Mouse (Mus musculus): ENCODE data around the gene Schip1. TPM values are rescaled to one million over a fixed set of nuclear protein-coding genes. Genes with fewer than 3 reads are reported as not detected.

Gene Schip1
- polyA plus RNA-seq, 1 experiment from 2014 or later: 27.6 TPM

- no peak overlapping the region for H3K27ac ChIP-seq (replicated peaks)
- TF ChIP-seq CTCF (IDR thresholded peaks at IDR 0.05; ENCODE audit: low read depth): no peak
- no peak for TF ChIP-seq EP300 (optimal IDR thresholded peaks at IDR 0.05)
- no peaks in the 10 kb centered on the region for H3K9me3 ChIP-seq (ENCODE audit: control insufficient read depth, low read length)
- H3K36me3 ChIP-seq (ENCODE audit: control insufficient read depth, insufficient read depth, low read length): no peaks in the 10 kb centered on the region
- no peaks in the 10 kb centered on the region for H3K4me1 ChIP-seq (replicated peaks; ENCODE audit: control insufficient read depth, insufficient read depth)
- H3K27me3 ChIP-seq (ENCODE audit: control insufficient read depth, insufficient read depth, low read length): no peaks in the 10 kb centered on the region
- no peak for ATAC-seq (ENCODE audit: low FRiP score, low TSS enrichment)
- no peak overlapping the region for H3K4me3 ChIP-seq (ENCODE audit: low read depth, low read length)
- no peak overlapping the region for H3K4me2 ChIP-seq (replicated peaks; ENCODE audit: low read depth)
- H3K9ac ChIP-seq (ENCODE audit: low read length): no peak overlapping the region
- DNase-seq (ENCODE audit: low spot score): no peak
- WGBS: 82% methylated on average over 3 of the region's 3 CpGs
These were observed 566.2 kb downstream of the Schip1 start for GRCm38 (mm10) chr3:68630821-68631220.

GRCm38 (mm10) chr3:68632714-68633113 is 568.1 kb downstream of the Schip1 start:
- Histone ChIP-seq H3K27ac (replicated peaks) (no peak overlapping the region), H3K4me1 (replicated peaks; ENCODE audit: control insufficient read depth, insufficient read depth) (no peaks in the 10 kb centered on the region), H3K27me3 (ENCODE audit: control insufficient read depth, insufficient read depth, low read length) (no peaks in the 10 kb centered on the region), H3K4me2 (replicated peaks; ENCODE audit: low read depth) (no peak overlapping the region), H3K36me3 (ENCODE audit: control insufficient read depth, insufficient read depth, low read length) (no peaks in the 10 kb centered on the region), H3K9me3 (ENCODE audit: control insufficient read depth, low read length) (no peaks in the 10 kb centered on the region), H3K4me3 (ENCODE audit: low read depth, low read length) (no peak overlapping the region), H3K9ac (ENCODE audit: low read length) (no peak overlapping the region)
- WGBS: 85% methylated on average over 3 of the region's 3 CpGs
- DNase-seq (ENCODE audit: low spot score) (no peak), ATAC-seq (ENCODE audit: low FRiP score, low TSS enrichment) (no peak)
- TF ChIP-seq EP300 (optimal IDR thresholded peaks at IDR 0.05): no peak
- no peak for TF ChIP-seq CTCF (IDR thresholded peaks at IDR 0.05; ENCODE audit: low read depth)

- Histone ChIP-seq H3K4me1 (replicated peaks; ENCODE audit: control insufficient read depth, insufficient read depth) (no peaks in the 10 kb centered on the region), H3K9ac (ENCODE audit: low read length) (no peak overlapping the region), H3K4me2 (replicated peaks; ENCODE audit: low read depth) (no peak overlapping the region), H3K9me3 (ENCODE audit: control insufficient read depth, low read length) (no peaks in the 10 kb centered on the region), H3K4me3 (ENCODE audit: low read depth, low read length) (no peak overlapping the region), H3K27me3 (ENCODE audit: control insufficient read depth, insufficient read depth, low read length) (no peaks in the 10 kb centered on the region), H3K27ac (replicated peaks) (no peak overlapping the region), H3K36me3 (ENCODE audit: control insufficient read depth, insufficient read depth, low read length) (no peaks in the 10 kb centered on the region)
- WGBS: 89% methylated on average over 4 of the region's 4 CpGs
- TF ChIP-seq EP300 (optimal IDR thresholded peaks at IDR 0.05) (no peak), CTCF (IDR thresholded peaks at IDR 0.05; ENCODE audit: low read depth) (no peak)
- ATAC-seq (ENCODE audit: low FRiP score, low TSS enrichment) (no peak), DNase-seq (ENCODE audit: low spot score) (no peak)
These were observed 569.0 kb downstream of the Schip1 start for GRCm38 (mm10) chr3:68633577-68633976.

GRCm38 (mm10) chr3:68637960-68638359 is 573.4 kb downstream of the Schip1 start:
- H3K4me3 ChIP-seq (ENCODE audit: low read depth, low read length): no peak overlapping the region
- no peaks in the 10 kb centered on the region for H3K27me3 ChIP-seq (ENCODE audit: control insufficient read depth, insufficient read depth, low read length)
- H3K4me1 ChIP-seq (replicated peaks; ENCODE audit: control insufficient read depth, insufficient read depth): no peaks in the 10 kb centered on the region
- no peaks in the 10 kb centered on the region for H3K36me3 ChIP-seq (ENCODE audit: control insufficient read depth, insufficient read depth, low read length)
- H3K9ac ChIP-seq (ENCODE audit: low read length): no peak overlapping the region
- no peak overlapping the region for H3K27ac ChIP-seq (replicated peaks)
- ATAC-seq (ENCODE audit: low FRiP score, low TSS enrichment) (no peak), DNase-seq (ENCODE audit: low spot score) (no peak)
- 53% methylated on average over 7 of the region's 7 CpGs for WGBS
- TF ChIP-seq EP300 (optimal IDR thresholded peaks at IDR 0.05) (no peak), CTCF (IDR thresholded peaks at IDR 0.05; ENCODE audit: low read depth) (no peak)
- no peaks in the 10 kb centered on the region for H3K9me3 ChIP-seq (ENCODE audit: control insufficient read depth, low read length)
- H3K4me2 ChIP-seq (replicated peaks; ENCODE audit: low read depth): no peak overlapping the region

- Histone ChIP-seq H3K4me1 (replicated peaks; ENCODE audit: control insufficient read depth, insufficient read depth) (no peaks in the 10 kb centered on the region), H3K27ac (replicated peaks) (no peak overlapping the region), H3K4me2 (replicated peaks; ENCODE audit: low read depth) (no peak overlapping the region), H3K4me3 (ENCODE audit: low read depth, low read length) (no peak overlapping the region), H3K27me3 (ENCODE audit: control insufficient read depth, insufficient read depth, low read length) (no peaks in the 10 kb centered on the region), H3K9me3 (ENCODE audit: control insufficient read depth, low read length) (no peaks in the 10 kb centered on the region), H3K36me3 (ENCODE audit: control insufficient read depth, insufficient read depth, low read length) (no peaks in the 10 kb centered on the region), H3K9ac (ENCODE audit: low read length) (no peak overlapping the region)
- TF ChIP-seq EP300 (optimal IDR thresholded peaks at IDR 0.05): no peak
- no peak for TF ChIP-seq CTCF (IDR thresholded peaks at IDR 0.05; ENCODE audit: low read depth)
- ATAC-seq (ENCODE audit: low FRiP score, low TSS enrichment) (no peak), DNase-seq (ENCODE audit: low spot score) (no peak)
- 76% methylated on average over 1 of the region's 1 CpGs for WGBS
These were observed 574.1 kb downstream of the Schip1 start for GRCm38 (mm10) chr3:68638703-68639102.

- Histone ChIP-seq H3K27me3 (ENCODE audit: control insufficient read depth, insufficient read depth, low read length) (no peaks in the 10 kb centered on the region), H3K27ac (replicated peaks) (no peak overlapping the region), H3K4me2 (replicated peaks; ENCODE audit: low read depth) (no peak overlapping the region), H3K4me3 (ENCODE audit: low read depth, low read length) (no peak overlapping the region), H3K9ac (ENCODE audit: low read length) (no peak overlapping the region), H3K9me3 (ENCODE audit: control insufficient read depth, low read length) (no peaks in the 10 kb centered on the region), H3K36me3 (ENCODE audit: control insufficient read depth, insufficient read depth, low read length) (no peaks in the 10 kb centered on the region), H3K4me1 (replicated peaks; ENCODE audit: control insufficient read depth, insufficient read depth) (no peaks in the 10 kb centered on the region)
- 75% methylated on average over 7 of the region's 7 CpGs for WGBS
- TF ChIP-seq EP300 (optimal IDR thresholded peaks at IDR 0.05): no peak
- TF ChIP-seq CTCF (IDR thresholded peaks at IDR 0.05; ENCODE audit: low read depth): no peak
- no peak for ATAC-seq (ENCODE audit: low FRiP score, low TSS enrichment)
- no peak for DNase-seq (ENCODE audit: low spot score)
These were observed 578.3 kb downstream of the Schip1 start for GRCm38 (mm10) chr3:68642935-68643334.

Data from stomach, postnatal 0 days (tissue).